Mouse (Mus musculus): Measurements from ENCODE around the gene Gm5965.
A peak's percentile ranks its signal among the peaks of the same experiment; 100 is the strongest.
"Not testable (repeated sequence)": the region's sequence is repeated elsewhere in the genome, so short reads cannot be mapped to it uniquely, and the experiment has no call there.

The Gm5965 gene

GRCm38 (mm10) chr16:88777596-88777995 is at the start of gene Gm5965:
Gene Gm5965 (plus strand): TSS chr16:88777896.
- DNase-seq (ENCODE audit: low spot score) = no peak

DNA sequence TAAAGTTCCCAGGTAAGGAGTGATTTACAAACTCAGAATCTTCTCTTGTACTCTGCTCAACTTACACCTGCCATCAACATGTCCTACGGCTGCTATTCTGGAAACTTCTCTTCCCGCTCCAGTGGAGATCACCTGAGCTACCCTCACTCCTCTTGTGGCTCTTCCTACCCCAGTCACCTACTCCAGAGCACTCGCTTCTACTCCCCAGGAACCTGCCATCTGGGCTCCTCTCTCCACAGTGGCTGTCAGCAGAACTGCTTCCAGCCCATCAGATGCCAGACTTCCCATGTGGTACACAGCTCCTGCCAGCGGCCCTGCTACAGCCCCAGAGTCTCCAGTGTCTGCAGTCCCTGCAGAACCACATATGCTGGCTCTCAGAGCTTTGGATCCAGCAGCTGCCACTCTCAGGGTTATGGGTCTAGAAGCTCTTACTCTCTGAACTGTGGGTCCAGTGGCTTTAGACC is 48.9 kb upstream of the Gm5965 start, which contains the start of gene Krtap13-1:
Gene Krtap13-1 (plus strand): TSS at position 51 of the 464 bp plus-strand sequence.
- DNase-seq (ENCODE audit: low spot score) = no peak

DNA sequence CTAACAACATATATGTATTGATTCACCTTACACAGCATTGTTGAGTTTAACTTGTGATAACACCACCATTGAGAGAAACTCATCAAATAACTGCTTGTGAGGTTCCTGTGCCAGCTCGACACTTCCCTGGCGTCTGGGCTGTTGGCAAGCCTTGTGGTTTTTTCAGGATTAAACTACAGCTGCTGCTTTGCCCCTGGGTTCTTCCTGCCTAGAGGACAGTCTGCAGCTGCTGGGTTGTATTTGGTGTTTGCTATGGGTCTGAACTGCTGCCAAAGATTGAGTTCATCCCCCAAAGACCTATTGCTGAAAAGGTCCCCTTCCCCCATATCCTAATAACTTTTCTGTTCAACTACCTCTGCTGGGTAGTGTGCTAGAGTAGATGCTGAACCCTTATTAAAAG is 42.3 kb upstream of the Gm5965 start:
- no peak for DNase-seq (ENCODE audit: low spot score)

DNA sequence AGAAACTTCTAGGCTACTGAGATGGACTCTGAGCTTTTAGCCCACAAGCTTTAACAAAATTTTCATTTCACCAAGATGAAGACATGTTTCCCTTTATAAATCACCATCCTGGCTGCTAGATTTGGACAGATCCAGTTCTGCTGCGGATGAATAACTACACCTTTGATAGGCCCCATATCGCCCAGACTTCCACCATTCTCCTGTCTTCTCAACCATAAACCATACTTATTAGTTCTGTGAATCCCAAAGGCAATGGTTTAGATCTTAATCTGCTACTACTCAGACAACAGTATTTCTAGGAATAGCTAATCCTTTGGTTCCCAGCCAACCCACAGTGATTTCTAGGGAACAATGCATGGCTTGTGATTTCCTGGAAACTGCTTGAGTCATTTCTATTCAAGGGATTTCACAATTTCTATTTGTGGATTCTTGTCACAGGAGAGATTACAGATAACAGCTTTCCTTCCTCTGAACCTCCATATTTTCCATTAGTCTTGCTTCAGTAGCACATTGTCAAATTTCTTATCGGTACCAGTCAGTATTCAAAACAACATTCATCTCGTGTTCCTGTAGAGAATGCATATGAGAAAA is 32.9 kb upstream of the Gm5965 start:
- no peak for DNase-seq (ENCODE audit: low spot score)

- no peak for DNase-seq (ENCODE audit: low spot score)
Measured at GRCm38 (mm10) chr16:88747943-88748342, 29.8 kb upstream of the Gm5965 start.

GRCm38 (mm10) chr16:88751535-88751934 is 26.2 kb upstream of the Gm5965 start, which contains the start of gene Krtap13:
Gene Krtap13 (minus strand): TSS chr16:88751635.
- DNase-seq (ENCODE audit: low spot score) = not testable (repeated sequence)

GRCm38 (mm10) chr16:88758547-88758946 is 19.1 kb upstream of the Gm5965 start, which contains the start of gene 2310034C09Rik:
Gene 2310034C09Rik (plus strand): TSS chr16:88758847.
- not testable (repeated sequence) for DNase-seq (ENCODE audit: low spot score)

DNA sequence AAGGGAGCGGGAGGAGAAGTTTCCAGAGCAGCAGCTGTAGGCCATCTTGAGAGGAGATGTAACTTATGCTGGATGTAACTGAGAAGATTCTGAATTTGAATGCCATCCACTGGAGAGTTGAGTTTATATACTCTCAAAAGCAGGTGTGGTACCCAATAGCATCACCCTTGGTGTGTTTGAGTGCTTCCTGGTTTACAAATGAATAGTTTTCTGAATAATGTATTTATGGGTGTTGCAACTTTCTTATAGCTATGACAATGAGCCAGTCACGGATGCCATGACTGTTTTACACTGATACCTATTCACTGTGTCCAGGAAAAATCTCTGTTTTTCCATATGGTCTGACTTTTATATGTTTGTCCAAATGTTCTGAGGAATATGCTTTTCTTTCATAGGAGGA is 3.6 kb upstream of the Gm5965 start, which contains the start of gene 2310057N15Rik:
Gene 2310057N15Rik (minus strand): TSS at position 101 of the 400 bp plus-strand sequence.
- DNase-seq (ENCODE audit: low spot score) = no peak

DNA sequence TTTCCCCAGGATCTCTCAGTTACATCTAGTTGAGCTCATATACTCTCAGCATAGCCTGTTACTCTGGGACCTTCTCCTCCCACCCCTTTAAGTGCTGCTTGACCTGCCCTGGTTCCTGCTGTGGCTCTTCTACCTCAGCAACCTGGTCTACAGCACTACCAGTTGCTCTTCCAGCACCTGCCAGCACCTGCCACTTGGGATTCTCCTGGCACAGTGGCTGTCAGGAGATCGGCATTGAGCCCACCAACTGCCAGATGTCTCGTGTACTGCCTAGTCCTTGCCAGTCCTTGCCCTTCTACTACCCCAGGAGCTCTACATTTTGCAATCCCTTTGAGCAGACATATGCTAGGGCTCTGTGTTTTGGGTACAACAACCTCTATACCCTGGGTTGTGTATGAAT is 9.1 kb downstream of the Gm5965 start:
- no peak for DNase-seq (ENCODE audit: low spot score)

GRCm38 (mm10) chr16:88811827-88812226 is 34.1 kb downstream of the Gm5965 start, which contains the start of gene Gm20741:
Gene Gm20741 (minus strand): TSS chr16:88812220.
- DNase-seq (ENCODE audit: low spot score) = no peak

DNA sequence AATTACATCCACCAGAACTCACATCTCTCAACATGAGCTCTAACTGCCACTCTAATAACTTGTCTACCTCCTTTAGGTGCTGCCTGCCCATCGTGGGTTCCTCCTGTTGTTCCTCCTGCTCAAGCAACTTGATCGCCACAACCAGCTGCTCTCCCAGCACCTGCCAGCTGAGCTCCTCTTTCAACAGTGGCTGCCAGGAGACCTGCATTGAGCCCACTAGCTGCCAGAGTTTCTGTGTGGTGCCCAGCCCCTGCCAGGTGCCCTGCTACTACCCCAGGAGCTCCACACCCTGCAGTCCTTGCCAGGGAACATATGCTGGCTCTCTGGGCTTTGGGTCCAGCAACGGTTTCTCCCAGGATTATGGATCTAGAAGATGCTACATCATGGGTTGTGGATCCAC is 42.4 kb downstream of the Gm5965 start, which contains the start of gene Krtap15:
Gene Krtap15 (plus strand): TSS at position 150 of the 400 bp plus-strand sequence.
- DNase-seq (ENCODE audit: low spot score) = no peak

GRCm38 (mm10) chr16:88823736-88824135 is 46.0 kb downstream of the Gm5965 start:
- DNase-seq (ENCODE audit: low spot score) = peak; percentile 4

DNA sequence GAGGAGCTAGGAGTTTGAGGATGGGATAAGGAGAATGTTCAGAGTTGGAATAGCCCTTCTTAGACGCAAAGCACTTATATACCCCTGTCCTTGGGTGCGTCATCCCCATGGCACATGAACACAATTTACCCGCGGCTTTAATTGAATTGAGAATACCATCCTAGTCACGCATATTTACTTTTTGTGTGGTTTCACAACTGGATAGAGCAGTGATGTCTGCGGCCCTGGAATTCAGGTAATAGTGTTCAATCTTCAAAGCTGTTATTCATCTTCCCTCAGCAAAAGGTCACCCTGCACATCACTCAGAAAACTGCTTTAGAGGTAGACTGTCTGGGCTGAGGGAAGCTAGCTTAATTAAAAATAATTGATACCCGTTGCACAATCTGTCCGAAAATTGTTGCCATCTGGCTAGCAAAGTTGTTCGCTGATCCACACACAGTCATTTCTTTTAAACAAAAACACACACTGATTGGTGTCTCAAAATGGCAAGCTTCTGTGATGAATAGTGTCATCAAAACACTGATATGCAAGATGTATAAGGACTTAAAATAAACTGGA is 48.5 kb downstream of the Gm5965 start, which contains the start of gene Krtap14:
Gene Krtap14 (minus strand): TSS at position 51 of the 558 bp plus-strand sequence.
- no peak for DNase-seq (ENCODE audit: low spot score)

- DNase-seq (ENCODE audit: low spot score) = no peak
Measured at GRCm38 (mm10) chr16:88826978-88827377, 49.3 kb downstream of the Gm5965 start.

All from left cerebral cortex, adult 11 months (tissue).